Mouse (Mus musculus) hindbrain, embryonic 13.5 days (tissue): ENCODE measurements around the gene Diablo. TPM values are rescaled to one million over a fixed set of nuclear protein-coding genes. Genes with fewer than 3 reads are reported as not detected.
"Not testable (repeated sequence)": the region's sequence is repeated elsewhere in the genome, so short reads cannot be mapped to it uniquely, and the experiment has no call there.

Experiments
- ATAC-seq: fragments of 200-750 bp; cut with Nextera tagmentation; 2 replicates; pipeline ENCODE4 v1.8.0; 2017; ENCODE audit warnings: moderate TSS enrichment; ENCODE audit not compliant: low FRiP score
- H3K27ac ChIP-seq: fragments of 300-500 bp; sonication (generic); 2 replicates; pipeline ENCODE4 v1.5.1; 2015; ENCODE audit warnings: inconsistent platforms, mild to moderate bottlenecking, moderate library complexity
- H3K27me3 ChIP-seq: fragments of 300-500 bp; sonication (generic); 2 replicates; pipeline ENCODE4 v1.6.1; 2015; ENCODE audit warnings: mild to moderate bottlenecking, inconsistent platforms
- H3K36me3 ChIP-seq: fragments of 300-500 bp; sonication (generic); 2 replicates; pipeline ENCODE4 v1.6.1; 2015; ENCODE audit warnings: mild to moderate bottlenecking, inconsistent platforms
- H3K4me1 ChIP-seq: fragments of 300-500 bp; sonication (generic); replicated peaks from 2 replicates; pipeline ENCODE4 v1.6.1; 2015; ENCODE audit warnings: inconsistent platforms
- H3K4me2 ChIP-seq: fragments of 300-500 bp; sonication (generic); 2 replicates; pipeline ENCODE4 v1.6.1; 2015; ENCODE audit warnings: inconsistent platforms, mild to moderate bottlenecking, moderate library complexity
- H3K4me3 ChIP-seq: fragments of 300-500 bp; sonication (generic); 2 replicates; pipeline ENCODE4 v1.5.1; 2015; ENCODE audit warnings: mild to moderate bottlenecking, inconsistent platforms
- H3K9ac ChIP-seq: fragments of 300-500 bp; sonication (generic); 2 replicates; pipeline ENCODE4 v1.6.1; 2015; ENCODE audit warnings: mild to moderate bottlenecking, inconsistent platforms
- H3K9me3 ChIP-seq: fragments of 300-500 bp; sonication (generic); 2 replicates; pipeline ENCODE4 v1.6.1; 2016; ENCODE audit warnings: inconsistent platforms
- WGBS: fragments of 180-500 bp; shearing (Covaris S2); methylation state at CpG from one replicate; pipeline ENCODE4 v1.1.7; 2015; 5-methylcytosine and 5-hydroxymethylcytosine counted together
- polyA plus RNA-seq: library from polyadenylated mRNA; unstranded; fragments of >200 nt; fragmentation: Nextera tagmentation; extraction: Ambion mirVana; gene quantifications from 2 replicates; pipeline ENCODE4 v1.2.1, GENCODE M21; 2015

The Diablo gene
- polyA plus RNA-seq, 1 experiment from 2014 or later = 119 TPM

DNA sequence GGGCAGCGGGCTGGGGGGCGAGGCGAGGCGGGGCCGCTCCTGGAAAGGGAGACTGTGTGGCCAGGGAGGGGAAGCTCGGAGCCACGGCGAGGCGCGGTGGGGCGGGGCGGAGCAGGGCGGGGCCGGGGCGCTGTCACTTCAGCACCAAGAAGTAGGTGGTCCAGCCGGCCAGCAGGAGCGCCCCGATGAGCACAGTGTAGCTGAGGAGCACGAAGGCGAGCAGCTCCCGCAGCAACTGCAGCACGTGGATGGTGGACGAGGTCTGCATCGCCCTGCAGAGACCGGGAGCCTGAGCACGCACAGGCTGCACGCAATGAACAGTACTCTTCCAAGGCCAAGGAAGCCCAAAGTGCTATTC is 396 bp upstream of the Diablo start:
- ATAC-seq = peak; percentile 94
- no peaks in the 10 kb centered on the region for H3K9me3 ChIP-seq
- whole genome bisulfite sequencing = under 1% methylated on average over 27 of the region's 27 CpGs

DNA sequence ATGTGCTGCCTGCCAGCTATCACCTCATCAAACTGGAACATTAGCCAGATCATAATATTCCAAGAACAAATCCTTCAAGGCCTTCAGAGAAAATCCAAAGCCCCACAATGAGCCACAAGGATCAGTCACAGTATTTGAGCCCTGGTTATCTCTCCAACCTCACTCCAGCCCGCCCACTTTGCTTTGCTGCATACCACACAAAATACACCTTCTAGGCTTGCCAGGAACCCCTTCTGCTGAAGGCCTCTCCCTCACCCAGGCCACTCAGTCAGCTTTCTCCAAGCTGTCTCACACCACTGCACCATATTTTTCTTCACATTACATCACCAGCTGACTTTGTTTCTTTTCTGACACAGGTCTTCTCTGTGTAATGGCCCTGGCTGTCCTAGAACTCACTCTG is 1.8 kb downstream of the Diablo start:
- H3K9me3 ChIP-seq = no peaks in the 10 kb centered on the region
- WGBS = 95% methylated on average over 1 of the region's 1 CpGs
- no peak overlapping the region; the same call in 1 of the 2 replicates for H3K4me2 ChIP-seq
- no peak overlapping the region for H3K4me3 ChIP-seq
- no peak overlapping the region for H3K27ac ChIP-seq
- peaks cover 27% of the 10 kb centered on the region for H3K36me3 ChIP-seq
- peaks cover 30% of the 10 kb centered on the region for H3K4me1 ChIP-seq
- no peak for ATAC-seq
- H3K27me3 ChIP-seq = no peaks in the 10 kb centered on the region
- H3K9ac ChIP-seq = 0 out of 2 replicates have a peak overlapping the region, but pooled peaks have one; percentile 87

More for the DNA sequence above, 396 bp upstream of the Diablo start:
- H3K4me2 ChIP-seq = peak overlapping the region; percentile 95
- H3K9ac ChIP-seq = peak overlapping the region; percentile 73
- no peaks in the 10 kb centered on the region for H3K27me3 ChIP-seq
- peaks cover 28% of the 10 kb centered on the region for H3K36me3 ChIP-seq
- H3K27ac ChIP-seq = peak overlapping the region; percentile 81
- peak overlapping the region; percentile 90 for H3K4me3 ChIP-seq
- H3K4me1 ChIP-seq = peaks cover 30% of the 10 kb centered on the region

DNA sequence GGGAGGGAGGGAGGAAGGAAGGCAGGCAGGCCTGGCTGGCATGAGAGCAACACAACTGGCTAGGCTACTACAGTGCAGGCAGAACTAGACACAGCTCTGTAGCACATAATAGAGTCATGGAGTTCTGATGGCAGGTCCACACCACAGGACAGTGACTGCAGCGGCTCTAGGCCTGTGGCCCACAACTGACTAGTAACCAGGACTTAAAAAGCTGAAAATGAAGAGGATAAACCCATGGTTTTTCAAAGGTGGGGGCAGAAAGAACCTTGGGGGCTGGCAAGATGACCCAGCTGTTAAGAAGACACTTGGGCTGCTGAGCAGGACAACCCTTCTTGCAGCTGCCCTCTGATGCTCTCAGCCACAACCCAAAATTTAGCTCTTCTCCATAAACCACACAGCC is 2.4 kb downstream of the Diablo start:
- 85% methylated on average over 1 of the region's 1 CpGs for WGBS

DNA sequence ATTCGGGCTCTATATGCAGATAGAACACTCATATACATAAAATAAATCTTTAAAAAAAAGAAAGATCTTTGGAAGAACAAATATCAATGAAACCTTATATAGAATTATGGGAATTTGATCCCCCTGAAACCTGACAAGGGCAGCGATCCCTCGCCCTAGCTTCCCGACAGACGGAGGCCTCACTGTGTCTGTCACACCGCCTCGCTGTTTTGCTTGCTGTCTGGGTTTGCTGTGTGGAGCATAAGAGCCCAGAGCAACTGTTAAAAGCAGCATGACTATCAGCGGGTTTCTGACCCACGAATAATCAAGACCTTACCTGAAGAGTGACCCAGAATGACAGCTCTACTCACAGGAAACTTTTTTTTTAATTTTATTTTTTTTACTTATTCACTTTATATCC is 3.3 kb downstream of the Diablo start:
- no peak overlapping the region for H3K9ac ChIP-seq
- no peaks in the 10 kb centered on the region for H3K9me3 ChIP-seq
- H3K4me3 ChIP-seq = no peak overlapping the region
- H3K4me2 ChIP-seq = no peak overlapping the region
- 89% methylated on average over 9 of the region's 9 CpGs for WGBS
- H3K4me1 ChIP-seq = peaks cover 30% of the 10 kb centered on the region
- no peak for ATAC-seq
- peaks cover 42% of the 10 kb centered on the region for H3K36me3 ChIP-seq
- no peak overlapping the region for H3K27ac ChIP-seq
- H3K27me3 ChIP-seq = no peaks in the 10 kb centered on the region

More for the DNA sequence above, 2.4 kb downstream of the Diablo start:
- H3K36me3 ChIP-seq = peaks cover 33% of the 10 kb centered on the region
- no peak overlapping the region; the same call in 1 of the 2 replicates for H3K4me2 ChIP-seq
- H3K4me3 ChIP-seq = no peak overlapping the region
- no peaks in the 10 kb centered on the region for H3K9me3 ChIP-seq
- H3K27me3 ChIP-seq = no peaks in the 10 kb centered on the region
- no peak overlapping the region for H3K27ac ChIP-seq
- no peak for ATAC-seq
- H3K9ac ChIP-seq = 0 out of 2 replicates have a peak overlapping the region, but pooled peaks have one; percentile 35
- peaks cover 30% of the 10 kb centered on the region for H3K4me1 ChIP-seq

DNA sequence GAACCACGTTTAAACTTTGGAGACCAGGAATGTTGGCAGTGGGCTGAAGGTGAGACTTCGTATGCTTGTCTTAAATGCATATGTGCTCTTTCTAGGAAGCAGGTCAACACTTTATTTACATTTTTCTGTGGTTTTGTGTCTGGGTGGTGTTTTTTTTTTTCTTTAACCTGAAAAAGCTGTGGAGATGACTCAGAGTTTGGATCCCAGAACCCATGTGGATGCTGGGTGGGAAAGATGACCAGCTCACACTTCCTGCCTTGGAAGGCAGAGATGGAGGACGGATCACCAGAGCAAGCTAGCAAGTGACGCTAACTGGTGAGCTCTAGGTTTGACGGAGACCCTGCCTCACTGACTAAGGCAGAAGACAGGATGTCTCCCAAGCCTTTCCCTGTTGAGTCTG is 9.1 kb downstream of the Diablo start:
- Histone ChIP-seq H3K9me3 (no peaks in the 10 kb centered on the region), H3K9ac (no peak overlapping the region), H3K4me3 (no peak overlapping the region), H3K4me2 (no peak overlapping the region), H3K4me1 (peaks cover under 1% of the 10 kb centered on the region; the same call in 1 of the 2 replicates), H3K27me3 (no peaks in the 10 kb centered on the region), H3K27ac (no peak overlapping the region), H3K36me3 (peaks cover 87% of the 10 kb centered on the region)
- WGBS = 88% methylated on average over 5 of the region's 5 CpGs
- no peak for ATAC-seq

DNA sequence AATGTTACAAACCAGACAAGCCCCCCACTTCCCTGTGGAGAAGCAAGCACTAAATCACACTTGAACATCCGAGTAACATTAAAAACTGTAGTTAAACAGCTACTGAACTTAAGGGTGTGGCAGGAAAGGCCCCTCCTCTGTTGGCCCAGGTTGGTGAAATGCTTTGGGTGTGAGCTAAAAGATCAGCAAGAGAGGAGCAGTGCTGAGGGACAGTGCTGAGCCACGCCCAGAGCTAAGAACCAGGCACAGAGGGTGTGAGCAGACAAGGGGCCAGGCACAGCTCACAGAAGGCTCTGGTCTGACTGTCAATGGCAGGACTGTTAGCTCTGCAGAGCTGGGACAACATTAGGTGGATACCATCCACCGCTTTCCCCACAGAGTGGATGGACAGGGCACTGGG is 11.9 kb downstream of the Diablo start:
- Histone ChIP-seq H3K4me1 (peaks cover 21% of the 10 kb centered on the region), H3K36me3 (peaks cover 60% of the 10 kb centered on the region), H3K9me3 (no peaks in the 10 kb centered on the region), H3K9ac (0 out of 2 replicates have a peak overlapping the region, but pooled peaks have one; percentile 2), H3K4me2 (no peak overlapping the region), H3K27me3 (peaks cover 5% of the 10 kb centered on the region; the same call in 1 of the 2 replicates), H3K27ac (no peak overlapping the region), H3K4me3 (no peak overlapping the region)
- ATAC-seq = no peak
- WGBS = 82% methylated on average over 3 of the region's 3 CpGs

DNA sequence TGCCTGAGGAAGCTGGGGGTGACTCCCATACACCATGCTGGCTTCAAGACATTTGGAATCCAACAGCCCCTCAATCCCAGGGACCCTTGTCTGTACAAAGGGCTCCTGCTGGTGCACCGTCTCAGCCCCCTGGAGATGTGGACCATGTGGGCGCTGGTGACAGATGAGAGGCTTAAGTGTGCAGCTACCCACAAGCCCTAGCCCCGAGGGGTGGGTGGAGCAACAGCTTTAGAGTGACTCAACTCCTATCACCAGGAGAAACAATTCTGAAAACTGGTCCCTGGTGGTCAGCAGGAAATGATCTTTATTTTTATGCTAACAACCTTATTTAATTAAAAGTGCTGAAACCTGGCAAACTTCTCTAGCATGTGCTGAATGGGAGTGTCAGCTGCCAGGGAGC is 12.6 kb downstream of the Diablo start:
- 78% methylated on average over 3 of the region's 3 CpGs for WGBS

DNA sequence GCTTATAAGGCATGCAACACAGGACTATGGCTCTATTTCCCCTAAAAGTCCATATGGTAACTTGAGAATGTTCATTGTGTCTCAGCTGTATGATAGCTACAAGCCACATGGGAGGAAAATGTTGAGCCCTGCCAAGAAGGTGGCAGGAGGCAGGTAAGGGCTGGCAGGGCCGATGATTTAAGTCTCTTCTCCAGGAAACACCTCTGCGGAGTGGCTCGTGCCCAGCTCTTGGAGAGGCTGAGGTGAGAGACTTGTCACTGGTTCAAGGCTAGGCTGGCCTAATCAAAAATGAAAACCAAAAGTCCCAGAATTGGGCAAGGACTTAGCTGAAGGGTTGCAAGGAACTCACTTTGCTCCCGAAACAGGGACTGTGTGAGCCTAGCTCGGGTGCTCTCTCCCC is 13.8 kb downstream of the Diablo start, which contains the start of gene B3gnt4:
Gene B3gnt4, plus strand, starts transcription at position 301 of the 400 bp plus-strand sequence.
- Histone ChIP-seq H3K9ac (no peak within 1 kb of the TSS), H3K4me3 (peak within 1 kb of the TSS; percentile 64; the same call in 1 of the 2 replicates), H3K27ac (no peak within 1 kb of the TSS), H3K4me1 (peaks cover 21% of the 10 kb centered on the region), H3K4me2 (peak within 1 kb of the TSS; percentile 77), H3K36me3 (peaks cover 40% of the 10 kb centered on the region), H3K9me3 (no peaks in the 10 kb centered on the region), H3K27me3 (peaks cover 11% of the 10 kb centered on the region; the same call in 1 of the 2 replicates)
- 88% methylated on average over 5 of the region's 5 CpGs for WGBS
- ATAC-seq = no peak

More for the DNA sequence above, 12.6 kb downstream of the Diablo start:
- H3K4me3 ChIP-seq, ATAC-seq, H3K9ac ChIP-seq, H3K4me2 ChIP-seq, H3K27ac ChIP-seq, H3K9me3 ChIP-seq, H3K27me3 ChIP-seq: not testable (repeated sequence)
- H3K36me3 ChIP-seq = peaks cover 53% of the 10 kb centered on the region
- peaks cover 21% of the 10 kb centered on the region for H3K4me1 ChIP-seq

DNA sequence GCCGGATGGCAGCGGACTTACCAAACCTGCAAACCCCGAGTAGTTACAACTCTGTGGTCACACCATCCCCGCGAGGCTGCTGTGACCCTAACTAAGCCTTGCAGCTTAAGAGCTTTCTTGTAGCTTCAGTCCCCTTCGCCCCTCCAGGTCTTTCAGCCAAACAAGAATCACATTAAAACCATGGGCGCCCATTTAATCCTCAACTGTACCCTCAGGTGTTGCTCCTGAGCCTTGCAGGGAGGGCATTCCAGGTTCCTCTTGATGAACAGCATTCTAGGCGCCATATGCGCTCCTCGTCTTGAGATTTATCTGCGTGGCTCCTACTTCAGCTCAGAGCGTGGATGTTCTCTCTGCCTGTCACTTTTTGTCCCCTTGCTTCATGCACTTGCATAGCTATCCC is 15.1 kb downstream of the Diablo start:
- Histone ChIP-seq H3K36me3 (peaks cover 29% of the 10 kb centered on the region), H3K4me1 (peaks cover 21% of the 10 kb centered on the region), H3K27ac (no peak overlapping the region), H3K27me3 (peaks cover 14% of the 10 kb centered on the region; the same call in 1 of the 2 replicates), H3K9me3 (no peaks in the 10 kb centered on the region), H3K4me2 (peak overlapping the region; percentile 77), H3K4me3 (peak overlapping the region; percentile 64), H3K9ac (peak overlapping the region; percentile 76)
- 0 out of 2 replicates have a peak, but pooled peaks have one; percentile 6 for ATAC-seq
- 9% methylated on average over 12 of the region's 12 CpGs for WGBS

DNA sequence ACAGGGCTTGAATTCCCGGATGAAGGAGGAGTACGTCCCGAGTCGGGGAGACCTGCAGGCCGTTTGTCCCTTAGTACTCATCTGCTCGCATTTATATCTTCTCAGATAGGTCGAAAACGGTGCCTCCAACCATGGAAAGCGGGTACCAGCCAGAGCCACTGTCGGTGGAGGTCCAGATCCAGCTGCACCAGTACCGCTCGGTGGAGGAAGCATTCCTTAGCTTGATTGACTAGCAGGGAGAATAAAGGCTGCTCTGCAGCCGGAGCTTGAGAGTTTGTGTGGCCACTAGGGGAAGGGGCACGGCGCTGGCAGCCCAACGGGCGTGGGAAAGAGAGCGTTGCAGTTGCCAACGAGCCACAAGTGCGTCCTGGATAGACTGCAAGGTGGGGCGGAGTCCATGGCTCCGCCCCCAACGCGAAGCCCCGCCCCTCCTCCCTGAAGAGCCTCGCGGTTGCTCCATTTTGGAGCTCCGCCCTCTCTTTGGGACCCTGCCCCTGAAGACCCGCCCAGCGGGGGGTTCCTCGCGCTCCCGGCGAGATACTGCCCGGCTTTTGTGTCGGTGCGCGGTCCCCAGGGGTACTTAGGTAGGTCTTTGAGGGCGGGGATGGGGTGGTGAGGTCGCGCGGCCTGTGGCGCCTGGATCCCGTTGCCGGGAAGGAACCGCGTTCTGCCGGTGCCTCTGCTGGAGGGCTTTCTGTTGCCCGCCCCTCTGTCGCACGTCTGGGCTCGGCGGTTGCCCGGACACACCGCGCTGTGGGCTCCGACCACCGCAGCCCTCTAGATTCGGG is 15.8 kb downstream of the Diablo start:
- peak; percentile 87 for ATAC-seq

DNA sequence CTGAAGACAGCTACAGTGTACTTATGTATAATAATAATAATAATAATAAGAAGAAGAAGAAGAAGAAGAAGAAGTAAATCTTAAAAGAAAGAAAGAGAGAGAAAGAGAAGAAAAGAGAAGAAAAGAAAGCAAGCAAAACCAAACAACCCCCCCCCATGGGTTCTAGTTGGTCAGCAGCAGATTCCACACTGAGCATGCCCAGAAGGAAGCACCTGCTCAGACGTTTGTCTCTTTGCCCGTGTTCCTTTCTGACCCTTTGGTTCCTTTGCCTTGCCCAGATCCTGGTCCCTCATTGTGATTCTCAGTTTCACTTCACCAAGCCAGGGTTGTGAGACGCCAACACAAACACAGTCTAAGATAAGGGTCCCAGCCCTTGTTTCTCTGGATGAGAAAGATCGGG is 22.0 kb downstream of the Diablo start:
- Histone ChIP-seq H3K27ac (no peak overlapping the region), H3K27me3 (peaks cover 31% of the 10 kb centered on the region), H3K4me1 (peaks cover 12% of the 10 kb centered on the region), H3K9ac (no peak overlapping the region), H3K36me3 (no peaks in the 10 kb centered on the region), H3K9me3 (no peaks in the 10 kb centered on the region), H3K4me2 (no peak overlapping the region), H3K4me3 (no peak overlapping the region)
- no peak for ATAC-seq
- 78% methylated on average over 4 of the region's 4 CpGs for WGBS

More for the DNA sequence above, 15.8 kb downstream of the Diablo start:
- Histone ChIP-seq H3K36me3 (peaks cover 26% of the 10 kb centered on the region), H3K9ac (peak overlapping the region; percentile 76), H3K9me3 (no peaks in the 10 kb centered on the region), H3K27ac (no peak overlapping the region), H3K4me2 (peak overlapping the region; percentile 77), H3K27me3 (peaks cover 18% of the 10 kb centered on the region; the same call in 1 of the 2 replicates), H3K4me3 (peak overlapping the region; percentile 64), H3K4me1 (peaks cover 24% of the 10 kb centered on the region)
- WGBS = 1% methylated on average over 43 of the region's 59 CpGs

DNA sequence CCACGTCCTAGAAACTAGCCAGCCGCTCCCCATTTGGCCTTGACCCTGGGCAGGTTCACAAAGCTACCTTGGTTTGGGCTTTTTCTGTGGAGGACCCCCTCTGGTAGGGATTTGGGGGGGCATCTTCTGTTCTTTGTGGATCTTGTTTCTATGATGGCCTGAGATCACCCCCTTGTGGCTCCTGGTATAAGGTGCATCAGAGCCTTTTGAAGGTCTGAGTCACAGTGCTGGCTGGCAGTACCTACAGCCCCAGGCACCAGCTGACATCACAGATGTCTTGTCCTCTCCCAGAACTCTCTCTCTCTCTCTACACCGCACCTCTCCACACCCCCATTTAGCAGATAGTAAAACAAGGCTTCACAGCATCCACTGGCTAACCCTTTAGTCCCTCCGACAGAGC is 24.3 kb downstream of the Diablo start:
- H3K27ac ChIP-seq = no peak overlapping the region
- no peaks in the 10 kb centered on the region for H3K9me3 ChIP-seq
- no peak overlapping the region for H3K9ac ChIP-seq
- no peak for ATAC-seq
- H3K27me3 ChIP-seq = peaks cover 28% of the 10 kb centered on the region
- 52% methylated on average over 4 of the region's 4 CpGs for WGBS
- H3K4me1 ChIP-seq = peaks cover 16% of the 10 kb centered on the region
- no peak overlapping the region for H3K4me3 ChIP-seq
- H3K4me2 ChIP-seq = no peak overlapping the region
- H3K36me3 ChIP-seq = no peaks in the 10 kb centered on the region
